Mouse (Mus musculus) left cerebral cortex, adult 18-20 months (tissue): ENCODE measurements around the gene Stxbp4. TPM values are rescaled to one million over a fixed set of nuclear protein-coding genes. Genes with fewer than 3 reads are reported as not detected.

Experiments used
- DNase-seq, 2 experiments: peaks; one replicate each; pipeline ENCODE4 v3.0.0; 2021 to 2022; ENCODE audit warnings: low spot score in 2 of 2, mixed read lengths in 1 of 2
- total RNA-seq, 2 experiments: library from RNA; stranded (reverse); gene quantifications; 2 replicates each; pipeline ENCODE4 v1.2.3; 2021

Gene Stxbp4
- total RNA-seq, 2 experiments from 2014 or later: 10.6 to 11.4 TPM

DNA sequence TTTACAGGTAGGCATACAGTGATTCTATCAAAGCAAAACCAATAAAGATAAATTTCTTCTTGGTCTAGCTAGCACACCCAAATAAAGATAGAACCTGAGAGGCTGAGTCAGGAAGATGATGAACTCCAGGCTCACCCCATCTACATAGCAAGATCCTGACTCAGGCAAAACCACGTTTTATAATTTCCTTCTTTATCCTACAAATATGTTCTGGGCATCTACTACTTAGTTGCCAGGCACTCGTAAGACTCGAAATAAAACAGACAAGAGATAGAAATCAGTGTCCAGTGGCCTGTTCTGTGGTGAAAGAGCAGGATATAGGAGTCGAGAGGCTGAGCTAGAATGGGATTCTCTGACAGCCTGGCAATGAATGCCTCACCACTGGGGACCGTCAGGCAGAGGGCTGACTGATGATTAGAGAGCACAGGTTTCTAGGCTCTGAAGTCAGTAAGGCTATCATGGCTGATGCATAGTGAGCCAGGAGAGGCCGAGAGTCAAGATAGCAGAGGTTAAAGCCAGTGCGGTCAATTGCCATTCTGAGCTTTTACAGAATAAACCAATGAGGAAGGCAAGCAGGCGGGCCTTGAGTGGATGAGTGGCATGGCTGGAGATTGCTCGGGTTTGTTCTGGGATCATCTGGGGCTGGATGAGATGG is 12.5 kb upstream of the Stxbp4 start:
- no peak for DNase-seq

DNA sequence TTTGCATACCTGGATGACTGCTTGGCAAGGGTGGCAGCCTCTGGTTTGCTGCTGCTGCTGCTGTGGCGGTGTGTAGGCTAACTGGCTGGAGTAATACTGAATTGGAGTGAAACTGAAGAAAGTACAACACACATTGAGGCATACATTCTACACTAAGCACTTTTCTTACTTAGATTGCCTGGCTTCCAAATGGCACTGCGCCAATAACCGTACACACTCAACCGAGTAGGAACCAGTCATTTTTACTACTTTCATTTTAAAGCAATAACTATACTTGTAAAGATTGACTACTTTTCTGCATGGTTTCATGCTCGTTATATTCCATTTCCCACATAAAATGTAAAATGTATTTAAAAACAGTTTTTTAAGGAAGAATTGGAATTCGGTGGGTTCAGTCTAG is 11.9 kb upstream of the Stxbp4 start:
- DNase-seq: peak in 1 of 2 experiments; percentile 35

DNA sequence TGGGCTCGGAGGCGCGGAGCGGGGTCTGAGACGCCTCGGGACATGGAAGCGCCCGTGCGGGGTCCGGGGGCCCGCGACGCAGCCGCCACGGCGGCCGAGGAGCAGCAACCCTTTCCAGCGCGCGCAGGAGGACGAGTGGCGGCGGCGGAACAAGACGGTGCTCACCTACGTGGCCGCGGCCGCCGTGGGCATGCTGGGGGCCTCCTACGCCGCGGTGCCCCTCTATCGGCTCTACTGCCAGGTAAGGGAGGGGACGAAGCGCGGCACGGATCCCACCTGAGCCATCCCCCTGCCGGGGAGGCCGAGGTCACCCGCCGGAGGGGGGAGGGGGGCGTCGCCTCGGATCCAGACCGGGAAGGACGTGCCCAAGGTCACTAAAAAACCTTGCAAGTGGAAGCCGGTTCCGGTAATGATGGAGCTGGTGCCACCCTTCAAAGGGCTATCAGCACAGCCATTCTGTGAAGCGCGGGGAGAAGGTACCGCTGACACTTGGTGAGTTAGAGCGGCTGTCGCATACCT is 487 bp upstream of the Stxbp4 start:
- peak in 1 of 2 experiments; percentile 23 for DNase-seq

DNA sequence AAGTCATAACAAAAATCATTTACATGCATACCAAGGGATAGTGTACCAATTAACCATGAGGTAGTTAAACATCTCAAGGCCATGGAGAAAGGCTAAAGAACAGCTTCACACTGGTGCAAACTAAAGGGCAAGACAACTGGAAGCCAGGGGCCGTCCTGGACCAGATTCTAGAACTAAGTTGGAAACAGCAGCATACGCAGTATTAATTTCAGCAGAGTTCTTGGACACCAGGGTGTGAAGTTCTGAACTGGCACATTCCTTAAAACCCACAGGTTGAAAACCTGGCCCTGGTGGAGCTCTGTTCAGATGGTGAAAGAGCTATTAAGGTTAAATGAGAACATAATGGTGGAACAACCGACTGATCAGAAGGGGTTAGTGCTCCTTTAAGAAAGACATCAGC is 3.2 kb downstream of the Stxbp4 start:
- no peak for DNase-seq

DNA sequence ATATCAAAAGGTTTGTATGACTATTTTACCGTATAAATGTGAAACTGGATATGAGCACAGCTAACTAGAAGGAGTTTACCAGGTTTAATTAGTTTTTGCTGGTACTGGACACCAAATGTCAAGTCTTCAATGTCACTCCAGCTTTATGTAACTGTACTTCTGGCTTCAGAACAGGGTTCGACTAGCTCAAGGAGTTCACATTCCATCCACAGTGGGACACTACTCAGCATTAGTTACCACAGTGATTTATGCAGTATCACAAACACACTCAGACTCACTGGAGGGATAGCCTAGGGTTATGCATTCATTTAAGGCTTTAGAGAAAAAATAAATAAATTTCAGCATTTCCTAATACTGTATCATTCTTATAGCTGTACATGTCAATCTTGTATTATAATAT is 5.4 kb downstream of the Stxbp4 start:
- no peak for DNase-seq

DNA sequence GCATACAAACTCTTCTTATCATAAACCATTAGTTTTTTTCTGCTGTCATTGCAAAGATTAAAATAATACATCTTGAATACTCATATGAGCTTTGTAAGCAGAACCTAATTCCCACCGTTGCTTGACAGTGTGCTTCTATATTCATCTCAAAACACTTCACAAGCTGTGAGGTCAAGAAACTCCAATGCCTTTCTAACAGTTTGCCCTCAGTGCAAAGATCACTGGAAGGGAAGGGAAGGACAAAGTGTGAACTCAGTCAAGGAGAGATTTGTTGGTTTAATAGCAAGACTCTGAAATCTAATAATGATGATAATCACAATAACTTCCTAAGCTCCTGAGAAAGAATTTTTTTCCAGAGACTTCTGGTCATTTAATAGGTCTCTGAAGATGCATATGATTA is 10.1 kb downstream of the Stxbp4 start:
- DNase-seq: no peak

DNA sequence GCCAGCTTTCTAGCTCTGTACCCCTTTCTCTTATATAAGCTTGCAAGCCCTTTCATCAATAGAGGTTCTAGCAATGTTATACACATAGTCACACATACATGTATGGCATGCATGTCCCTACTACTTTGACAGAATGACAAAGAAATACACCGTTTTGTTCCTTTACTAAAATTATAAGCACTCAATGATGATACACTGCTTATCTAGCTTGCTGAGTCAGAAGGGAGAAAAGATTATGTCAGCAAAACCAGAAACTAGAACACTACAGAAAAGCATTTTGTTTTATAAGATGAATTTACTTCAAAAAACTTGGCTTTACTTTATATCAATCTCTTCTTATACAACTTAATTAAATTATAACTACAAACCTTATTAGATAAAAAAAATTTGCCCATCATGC is 12.7 kb downstream of the Stxbp4 start:
- no peak for DNase-seq

DNA sequence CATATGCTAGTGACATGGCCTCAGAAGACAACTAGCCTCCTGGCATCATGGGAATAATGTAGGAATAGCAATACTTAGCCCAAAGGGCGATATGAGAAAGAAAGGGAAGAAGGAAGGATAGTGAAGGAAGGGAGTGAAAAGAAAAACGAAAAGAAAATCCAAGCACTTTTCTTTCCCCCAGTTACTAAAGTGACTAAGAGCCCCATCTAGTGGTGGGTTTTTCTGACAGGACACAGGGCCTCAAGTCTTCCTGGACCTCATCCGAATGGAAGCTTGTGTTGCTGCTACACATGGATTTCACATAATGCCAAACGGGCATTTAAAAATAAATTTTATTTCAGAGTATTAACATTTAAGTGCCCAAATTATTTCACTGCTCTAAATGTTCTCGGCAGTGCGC is 14.4 kb downstream of the Stxbp4 start:
- peak; percentile 39 to 73 for DNase-seq

DNA sequence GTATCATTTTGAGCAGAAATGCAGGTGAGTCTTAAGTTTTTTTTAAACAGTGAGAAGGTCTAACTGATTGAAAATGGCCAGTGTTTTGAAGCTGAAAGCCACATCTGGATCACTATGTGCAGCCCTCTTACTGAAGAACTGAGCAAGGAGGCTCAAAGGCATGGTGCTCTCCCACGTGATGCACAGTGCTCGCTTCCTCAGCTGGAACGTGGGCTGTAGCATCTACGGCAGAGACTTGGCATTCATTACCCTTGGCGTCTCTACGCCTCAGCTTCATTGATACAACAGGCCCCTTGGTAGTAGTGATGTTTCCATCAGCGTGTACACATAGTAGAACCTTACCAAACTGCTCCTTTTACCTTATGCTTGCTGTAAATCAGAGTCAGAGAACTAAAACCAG is 15.4 kb downstream of the Stxbp4 start:
- no peak for DNase-seq

DNA sequence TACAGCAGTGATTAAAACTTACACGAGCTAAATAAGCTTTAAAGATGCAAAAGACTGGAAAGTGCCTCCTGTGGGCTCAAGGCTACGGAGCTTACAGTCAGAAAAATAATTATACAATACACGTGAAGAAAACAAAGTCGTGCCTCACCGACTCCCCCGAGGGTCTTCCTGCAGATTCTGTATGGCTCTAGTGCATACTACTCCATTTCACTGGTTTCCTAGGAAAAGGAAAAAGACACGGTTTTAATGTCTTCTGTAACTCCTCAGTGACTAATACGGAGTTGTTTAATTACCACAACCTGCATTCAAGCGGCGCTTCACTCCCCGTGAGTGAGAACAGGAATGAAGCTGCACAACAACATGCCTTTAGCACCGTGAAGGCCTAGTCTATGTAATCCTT is 15.8 kb downstream of the Stxbp4 start:
- no peak for DNase-seq

DNA sequence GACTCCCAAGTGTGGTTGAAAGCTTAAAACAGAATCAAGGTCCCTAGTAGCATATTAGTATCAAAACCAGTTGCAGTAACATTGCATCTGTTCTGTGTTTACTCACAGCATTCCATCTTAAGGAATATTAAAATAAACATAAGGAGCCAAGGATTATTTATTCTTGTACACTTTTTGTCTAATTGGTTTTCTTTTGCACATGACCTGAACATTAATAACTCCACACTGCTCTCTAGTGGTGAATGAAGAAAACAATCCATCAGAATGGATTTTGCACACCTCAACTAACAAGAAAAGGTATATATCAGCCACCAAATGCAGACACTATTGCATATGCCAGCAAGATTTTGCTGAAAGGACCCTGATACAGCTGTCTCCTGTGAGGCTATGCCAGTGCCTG is 21.5 kb downstream of the Stxbp4 start:
- DNase-seq: no peak

DNA sequence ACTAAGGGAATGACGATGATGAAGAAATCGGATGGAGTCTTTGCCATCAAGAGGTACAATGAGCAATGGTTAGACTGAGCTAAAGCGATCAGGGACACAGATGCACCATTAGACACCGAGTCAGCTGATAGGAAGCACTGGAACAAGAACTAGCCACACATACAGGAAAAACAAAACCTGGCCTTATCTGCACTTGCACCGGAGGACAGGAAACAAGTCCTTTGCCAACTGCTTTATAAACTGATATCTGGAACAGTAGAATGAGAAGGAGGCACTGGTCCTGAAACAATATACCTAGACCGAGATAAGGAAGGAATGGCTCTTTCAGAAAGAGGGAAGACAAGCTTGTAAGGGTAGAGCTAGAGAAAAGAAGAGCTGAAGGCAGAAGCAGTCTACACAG is 23.1 kb downstream of the Stxbp4 start:
- DNase-seq: no peak

DNA sequence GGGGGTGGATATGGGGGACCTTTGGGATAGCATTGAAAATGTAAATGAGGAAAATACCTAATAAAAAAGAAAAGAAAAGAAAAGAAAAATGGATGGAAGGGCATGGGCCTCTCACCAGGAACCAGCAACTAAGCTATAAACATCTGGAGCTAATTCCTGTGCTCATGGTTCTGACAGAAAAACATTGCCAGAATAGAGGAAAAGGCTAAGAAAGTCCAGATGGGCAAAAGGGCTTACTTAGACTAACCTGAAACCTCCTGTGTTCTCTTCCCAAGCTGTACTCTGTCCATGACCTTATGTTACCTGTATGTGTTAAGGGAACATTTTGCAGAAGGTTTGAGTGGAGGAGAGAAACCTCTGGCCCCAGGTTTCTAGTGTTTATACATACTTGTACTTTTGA is 25.8 kb downstream of the Stxbp4 start:
- no peak for DNase-seq

DNA sequence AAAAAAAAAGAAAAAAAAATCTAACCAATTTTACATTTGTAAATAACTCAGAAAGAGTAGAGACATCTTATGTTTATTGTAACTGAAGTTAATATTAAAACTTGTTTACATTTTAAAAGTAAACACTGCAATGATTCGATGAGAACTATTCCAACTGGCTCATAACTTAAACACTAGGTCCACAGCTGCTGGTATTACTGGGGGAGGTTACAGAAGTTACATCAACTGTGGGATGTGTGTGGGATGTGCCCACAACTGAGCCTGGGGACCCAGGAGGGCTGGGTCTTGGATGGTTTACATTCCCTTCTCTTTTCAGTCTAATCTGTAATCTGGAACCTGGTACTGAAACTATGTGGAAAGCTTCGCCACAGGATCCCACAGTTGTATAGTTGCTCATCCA is 34.8 kb downstream of the Stxbp4 start:
- DNase-seq: no peak

DNA sequence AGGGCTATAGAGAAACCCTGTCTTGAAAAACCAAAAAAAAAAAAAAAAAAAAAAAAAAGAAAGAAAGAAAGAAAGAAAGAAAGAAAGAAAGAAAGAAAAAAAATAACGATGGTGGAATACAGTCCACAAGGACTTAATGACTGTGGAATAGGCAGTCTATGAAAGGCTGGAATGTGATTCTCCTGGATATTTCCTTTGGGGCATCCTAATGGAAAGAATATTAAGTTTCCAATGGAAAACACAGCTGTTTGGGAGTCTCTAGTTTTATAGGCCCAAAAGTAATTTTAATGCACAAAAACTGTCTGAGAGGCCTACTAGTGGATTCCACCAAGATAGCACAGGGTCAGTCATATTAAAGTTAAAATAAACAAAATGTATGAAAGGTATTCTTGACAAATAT is 42.1 kb downstream of the Stxbp4 start:
- DNase-seq: no peak

DNA sequence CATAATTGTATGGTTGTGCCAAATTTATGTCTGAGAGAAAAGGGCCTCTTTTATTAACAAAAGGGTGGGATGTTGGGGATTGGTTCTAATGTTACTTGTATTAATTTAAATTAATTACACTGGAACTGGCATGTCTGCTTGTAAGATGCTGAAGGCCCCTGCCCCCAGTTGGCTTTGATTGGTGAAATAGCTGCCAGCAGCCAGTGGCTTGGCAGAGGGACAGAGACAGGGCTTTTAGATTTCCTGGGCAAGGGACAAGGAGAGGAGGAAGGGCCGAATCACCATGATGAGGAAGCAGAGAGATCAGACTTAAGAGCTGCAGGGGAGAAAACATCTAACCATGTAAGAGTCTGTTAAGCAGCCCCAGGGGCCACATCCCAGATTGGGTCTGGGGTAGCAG is 46.9 kb downstream of the Stxbp4 start:
- DNase-seq: no peak

DNA sequence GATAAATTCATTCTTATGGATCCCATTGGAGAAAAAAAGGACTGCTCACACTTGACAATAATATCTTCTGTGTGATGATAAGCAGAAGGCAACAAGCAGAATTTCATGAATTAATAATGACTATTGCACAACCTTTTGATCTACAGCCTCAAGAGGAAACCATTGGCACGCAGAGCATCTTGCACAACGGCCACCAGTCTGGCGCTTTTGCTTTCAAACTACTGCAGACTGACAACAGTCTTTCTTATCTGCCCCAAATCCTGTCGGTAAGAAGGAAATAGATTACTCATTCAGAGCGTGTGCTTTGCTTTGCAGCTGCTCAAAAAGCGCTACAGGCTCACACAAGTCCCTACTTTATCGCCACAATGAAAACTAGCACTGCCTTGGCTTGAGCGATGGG is 51.7 kb downstream of the Stxbp4 start:
- no peak for DNase-seq

DNA sequence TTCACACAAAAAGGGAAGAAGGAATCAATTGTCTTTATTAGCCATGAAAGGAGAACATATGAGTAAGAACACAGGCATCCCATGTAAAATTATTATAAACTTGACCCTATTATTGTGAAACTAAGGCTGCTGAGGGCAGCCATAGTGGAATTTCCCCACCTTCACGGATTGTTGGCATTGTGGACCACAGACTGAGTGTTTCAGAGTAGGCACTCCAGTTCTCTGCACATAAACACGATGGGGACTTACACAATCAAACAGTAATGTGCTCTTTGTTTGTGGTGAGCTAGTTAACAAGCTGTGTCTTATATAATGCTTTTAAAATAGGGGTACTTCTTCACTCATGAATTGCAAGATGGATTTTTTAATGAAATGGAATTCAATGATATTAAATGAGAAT is 52.1 kb downstream of the Stxbp4 start:
- DNase-seq: no peak

DNA sequence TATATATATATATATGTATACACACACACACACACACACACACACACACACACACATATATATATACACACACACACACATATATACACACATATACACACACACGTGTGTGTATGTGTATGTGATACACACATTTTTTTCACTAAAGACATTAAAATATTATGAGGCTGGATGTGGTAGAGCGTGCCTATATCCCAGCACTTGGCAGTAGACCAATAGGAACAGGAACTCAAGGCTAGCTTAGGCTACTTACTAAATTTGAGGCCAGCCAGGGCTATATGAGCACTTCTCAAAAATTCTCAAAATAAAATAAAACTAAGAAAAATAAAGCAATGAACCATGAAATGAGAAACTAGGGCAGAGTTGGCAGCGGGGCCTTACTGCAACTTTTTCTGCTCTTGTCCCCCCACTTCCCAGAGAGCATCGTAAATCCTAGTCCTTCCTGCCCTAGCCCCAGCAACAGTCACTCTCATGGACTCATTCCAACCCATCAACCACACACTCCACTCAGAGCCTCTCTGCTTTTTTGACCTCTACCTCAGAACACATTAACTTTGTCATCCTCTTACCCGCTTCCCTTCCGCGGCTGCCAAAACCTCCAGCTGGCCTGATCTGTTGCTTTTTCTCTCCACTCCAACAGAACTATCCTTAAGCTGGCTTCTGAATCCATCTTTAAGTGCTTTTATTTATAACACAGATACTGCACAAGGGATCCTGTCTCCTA is 60.7 kb downstream of the Stxbp4 start:
- no peak for DNase-seq

DNA sequence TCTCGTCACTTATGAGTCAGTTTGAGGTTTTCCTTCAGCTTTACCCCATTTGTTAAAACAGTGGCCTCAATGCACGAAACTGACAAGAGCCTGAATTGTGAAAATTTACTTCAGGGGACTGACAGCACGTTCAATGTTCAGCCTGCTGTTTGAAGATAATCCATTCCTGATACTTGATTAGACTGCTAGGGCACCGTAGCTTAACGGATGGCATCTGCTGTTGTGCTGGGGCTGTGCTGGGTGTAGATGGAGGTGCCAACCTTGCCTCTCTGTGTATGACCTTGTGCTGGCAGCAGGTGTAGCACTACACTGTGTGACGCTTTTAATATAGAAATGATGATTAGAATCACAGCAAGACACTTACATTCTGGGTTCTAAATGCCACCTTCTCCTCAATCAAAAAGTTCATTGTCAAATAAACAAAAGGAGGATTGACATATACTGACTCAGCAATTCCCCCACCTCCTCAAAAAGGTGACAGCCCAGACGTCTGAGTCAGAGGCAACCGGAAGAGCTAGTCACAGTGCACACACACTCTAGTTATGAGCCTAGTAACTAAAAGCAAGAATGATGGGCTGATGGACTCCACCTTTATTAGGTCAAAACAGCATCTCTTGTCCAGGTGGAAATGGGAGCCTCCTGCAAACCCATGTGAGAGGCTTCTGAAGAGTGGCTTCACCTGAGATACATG is 61.5 kb downstream of the Stxbp4 start:
- no peak for DNase-seq

DNA sequence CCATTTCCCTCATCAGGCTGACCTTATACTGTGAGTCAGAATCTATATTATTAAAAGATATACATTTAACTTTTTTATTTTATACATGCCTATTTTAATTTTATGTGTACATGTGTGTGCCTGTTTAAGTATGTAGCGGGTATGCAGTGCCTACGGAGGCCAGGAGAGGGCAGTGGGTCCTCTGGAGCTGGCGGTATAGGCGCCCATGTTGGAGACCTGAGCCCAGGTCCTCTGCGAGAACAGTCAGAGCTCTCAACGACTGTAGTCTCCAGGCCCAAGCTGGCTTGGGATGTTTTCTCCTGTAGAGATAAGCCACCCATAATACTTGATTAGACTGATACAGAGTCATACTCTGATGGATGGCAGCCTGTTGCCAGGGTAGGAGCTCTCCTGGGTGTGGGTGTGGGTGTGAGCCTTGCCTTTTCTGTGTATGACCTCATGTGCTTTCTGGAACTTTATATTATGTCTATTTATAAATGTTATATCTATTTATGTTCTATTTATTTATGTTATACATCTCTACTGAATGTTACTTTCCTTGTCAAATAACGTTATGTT is 62.3 kb downstream of the Stxbp4 start:
- DNase-seq: no peak

DNA sequence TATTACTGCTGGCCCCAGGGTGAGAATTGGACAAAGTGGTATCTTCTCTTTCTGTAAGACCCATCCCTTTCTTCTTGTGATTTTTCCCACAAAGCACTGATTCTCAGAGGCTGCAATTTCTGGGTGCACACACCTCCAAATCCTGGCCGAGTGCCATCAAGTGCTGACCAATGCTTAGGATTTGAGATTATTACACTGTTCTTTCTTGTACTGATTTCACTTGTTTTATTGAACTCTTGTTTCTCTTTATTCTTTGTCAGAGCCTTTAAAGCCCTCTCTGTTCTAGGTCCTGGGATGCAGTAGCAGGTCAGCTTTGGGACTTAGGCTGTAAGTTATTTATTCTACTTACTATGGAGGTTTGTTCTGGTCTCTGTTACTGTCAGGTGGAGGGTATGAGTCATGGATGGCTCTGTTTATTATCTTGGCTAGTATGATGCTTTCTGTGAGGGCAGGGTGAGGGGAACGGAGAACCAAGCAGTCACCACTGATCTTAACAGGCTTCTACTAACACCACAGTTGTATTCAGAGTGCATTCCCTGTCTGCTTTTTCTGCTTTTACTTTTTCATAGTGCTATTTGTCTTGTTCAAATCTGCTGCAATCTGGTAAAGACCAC is 67.1 kb downstream of the Stxbp4 start:
- DNase-seq: no peak
